Mouse (Mus musculus) left cerebral cortex, adult 6 months (tissue): Measurements from ENCODE around the gene Vmn2r1. TPM values are rescaled to one million over a fixed set of nuclear protein-coding genes. Genes with fewer than 3 reads are reported as not detected.

Experiments used
- long read RNA-seq, 2 experiments: library from polyadenylated mRNA; unstranded; transcript quantifications; one replicate each; pipeline ENCODE4 v2.0.0; 2019 to 2020
- polyA plus RNA-seq: library from polyadenylated mRNA; unstranded; fragments of <200 nt; fragmentation: Nextera tagmentation; gene quantifications from 2 replicates; pipeline ENCODE4 v1.2.3, GENCODE M21; 2021

The Vmn2r1 gene
- polyA plus RNA-seq: 0.03 and 0.04 TPM in 2 replicates
- long read RNA-seq, experiment 1: 0 reads
- long read RNA-seq, experiment 2: 0 reads

DNA sequence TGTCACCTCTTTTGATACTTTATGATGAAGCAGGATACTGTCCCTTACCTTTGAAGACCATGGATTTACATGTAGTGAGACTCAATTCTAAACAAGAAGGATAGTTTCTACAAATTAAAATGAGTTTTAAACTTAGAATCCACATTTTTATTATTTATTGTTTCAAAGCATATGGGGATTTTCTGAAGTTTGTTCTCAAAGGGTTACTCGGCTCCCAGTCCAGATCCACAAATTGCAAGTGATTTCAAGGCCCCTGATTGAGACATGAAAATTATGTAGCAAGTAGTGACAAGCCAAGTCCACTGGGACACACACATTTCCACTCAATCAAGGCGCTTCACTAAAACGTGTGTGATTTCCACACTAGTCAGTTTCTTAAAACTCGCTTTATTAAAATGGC, at the start of gene Vmn2r1:
Gene Vmn2r1, plus strand, starts transcription at position 301 of the 400 bp plus-strand sequence.

GRCm38 (mm10) chr3:64141878-64142508, 60.6 kb downstream of the Vmn2r1 start, which contains the start of gene Vmn2r2:
TSS of gene Vmn2r2 (minus strand) at chr3:64141928.

Other genes starting within 250 kb of the Vmn2r1 start
- 1.7 and 2.1 TPM in 2 replicates for gene Plch1, start 182.1 kb upstream of the Vmn2r1 start, polyA plus RNA-seq
- 16.8 and 22.2 TPM in 2 replicates for gene E130311K13Rik, start 152.1 kb upstream of the Vmn2r1 start, polyA plus RNA-seq
- 11.4 and 16.3 TPM in 2 replicates for gene Slc33a1, start 116.8 kb upstream of the Vmn2r1 start, polyA plus RNA-seq
- 22.9 and 25.2 TPM in 2 replicates for gene Gmps, start 105.4 kb upstream of the Vmn2r1 start, polyA plus RNA-seq
- not detected in 2 replicates for gene Vmn2r2, start 60.4 kb downstream of the Vmn2r1 start, polyA plus RNA-seq
- not detected in 2 replicates for gene Vmn2r3, start 208.2 kb downstream of the Vmn2r1 start, polyA plus RNA-seq